Comparison of ENCODE assay signal across 9 mouse cellular contexts in the genomic region with DNA sequence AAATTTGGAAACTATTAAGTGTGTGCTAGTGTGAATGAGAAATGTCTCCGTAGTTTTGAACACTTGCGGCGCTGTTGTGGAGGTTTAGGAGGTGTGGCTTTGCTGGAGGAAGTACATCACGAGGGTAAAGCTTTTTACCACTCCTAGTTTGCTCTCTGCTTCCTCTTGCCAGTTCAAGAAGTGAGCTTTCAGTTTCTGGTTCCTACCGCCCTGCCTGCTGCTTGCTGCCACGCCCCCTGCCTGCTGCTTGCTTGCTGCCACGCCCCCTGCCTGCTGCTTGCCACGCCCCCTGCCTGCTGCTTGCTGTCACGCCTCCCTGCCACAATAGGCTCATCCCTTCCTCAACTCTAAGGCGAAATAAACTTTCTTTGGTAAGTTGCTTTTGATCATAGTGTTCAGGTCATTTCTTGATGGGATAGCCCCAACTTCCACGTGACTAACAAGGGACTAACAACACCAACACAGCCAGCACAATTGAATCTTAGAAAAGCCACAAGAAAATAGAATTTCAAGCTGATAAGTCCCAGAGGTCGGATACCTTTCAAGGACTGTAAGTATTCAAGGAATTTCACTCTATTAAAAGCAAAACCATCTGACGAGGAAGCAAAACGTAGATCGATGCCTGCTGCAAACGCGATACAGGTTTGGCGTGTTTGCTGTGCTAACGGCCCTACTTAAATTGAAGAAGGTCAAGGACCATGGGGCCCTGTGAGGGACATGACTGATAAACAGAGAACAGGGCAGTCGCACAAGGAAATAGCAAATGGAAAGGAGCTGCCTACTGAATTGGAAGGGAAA. TPM values are rescaled to one million over a fixed set of nuclear protein-coding genes. Genes with fewer than 3 reads are reported as not detected.
DNase-seq lines count a peak whose midpoint lies in the region; ATAC-seq and TF ChIP-seq lines count a peak whose summit lies in the region.
"Had no signal": no experiment of that assay in that cellular context is flagged by ENCODE, and none has a peak within 500 bp of the region (broad histone marks: within the 10 kb centered on the region; RNA-seq: fewer than 3 reads in every experiment).

No protein-coding gene starts in this region.

- peak; percentile 70 for ATAC-seq in embryonic facial prominence, embryonic 15.5 days (ENCODE audit: insufficient number of reproducible peaks, low FRiP score, low TSS enrichment, low read depth)
- ATAC-seq in heart, postnatal 0 days (ENCODE audit: insufficient read depth, low read depth) = peak; percentile 91
- ATAC-seq in megakaryocyte, adult 5-6 weeks (ENCODE audit: poor library complexity, severe bottlenecking) = peak; percentile 77

- H3K27me3 ChIP-seq in embryonic facial prominence, embryonic 15.5 days = no peaks in the 10 kb centered on the region
- H3K27me3 ChIP-seq in heart, postnatal 0 days (ENCODE audit: control insufficient read depth, insufficient read depth, low read length) = no peaks in the 10 kb centered on the region

- TF ChIP-seq EP300 in heart, postnatal 0 days (IDR thresholded peaks at IDR 0.05; ENCODE audit: low read depth) = no peak

- H3K4me3 ChIP-seq in embryonic facial prominence, embryonic 15.5 days (replicated peaks) = peak overlapping the region; percentile 27
- peak overlapping the region; percentile 31 for H3K4me3 ChIP-seq in heart, postnatal 0 days (ENCODE audit: low read depth, low read length)
- H3K4me3 ChIP-seq: erythroblast, embryonic 14.5 days had no signal

- WGBS in embryonic facial prominence, embryonic 15.5 days = 8% methylated on average over 20 of the region's 20 CpGs
- 9% methylated on average over 20 of the region's 20 CpGs for whole genome bisulfite sequencing in heart, postnatal 0 days

- peak overlapping the region; percentile 34 for H3K4me2 ChIP-seq in embryonic facial prominence, embryonic 15.5 days (replicated peaks)
- H3K4me2 ChIP-seq in heart, postnatal 0 days (ENCODE audit: low read depth, low read length) = peak overlapping the region; percentile 53

- no peak overlapping the region for H3K9ac ChIP-seq in embryonic facial prominence, embryonic 15.5 days
- no peak overlapping the region for H3K9ac ChIP-seq in heart, postnatal 0 days (replicated peaks; ENCODE audit: low read depth, low read length)

- peak; percentile 90 for DNase-seq in A20 (ENCODE audit: low read depth, low spot score)
- DNase-seq in R1 (ENCODE audit: low read depth, low spot score) = peak; percentile 74
- DNase-seq in heart, postnatal 0 days (ENCODE audit: low spot score) = peak; percentile 89
- DNase-seq in kidney, postnatal 36 days = peak; percentile 65 to 85
- peak; percentile 79 for DNase-seq in testis, postnatal 14 days (ENCODE audit: low spot score)
- no peak for DNase-seq in right cerebral cortex, adult 2 months (ENCODE audit: low spot score in 2 of 2)

- no peaks in the 10 kb centered on the region for H3K36me3 ChIP-seq in embryonic facial prominence, embryonic 15.5 days
- H3K36me3 ChIP-seq in heart, postnatal 0 days (replicated peaks; ENCODE audit: control insufficient read depth, insufficient read depth, low read length) = no peaks in the 10 kb centered on the region

- no peak overlapping the region for H3K27ac ChIP-seq in embryonic facial prominence, embryonic 15.5 days (replicated peaks)
- H3K27ac ChIP-seq in heart, postnatal 0 days (ENCODE audit: low read depth) = peak overlapping the region; percentile 58; the same call in 1 of the 2 replicates

- no peaks in the 10 kb centered on the region for H3K9me3 ChIP-seq in embryonic facial prominence, embryonic 15.5 days (replicated peaks)
- no peaks in the 10 kb centered on the region for H3K9me3 ChIP-seq in heart, postnatal 0 days (replicated peaks; ENCODE audit: control insufficient read depth, low read length)

- H3K4me1 ChIP-seq in embryonic facial prominence, embryonic 15.5 days = peaks cover 4% of the 10 kb centered on the region
- H3K4me1 ChIP-seq in heart, postnatal 0 days (ENCODE audit: control insufficient read depth, insufficient read depth) = no peaks in the 10 kb centered on the region

- TF ChIP-seq CTCF in heart, postnatal 0 days (IDR thresholded peaks at IDR 0.05; ENCODE audit: low read depth) = peak; percentile 59

RNA-seq across cellular contexts. Expression of a gene that starts 35.7 kb away (rescaled TPM):
- 4.5 and 4.9 TPM in 2 replicates for polyA plus RNA-seq in embryonic facial prominence, embryonic 15.5 days (2015; fragmentation: Nextera tagmentation; extraction: Ambion mirVana)
- 59.9 and 101 TPM in 2 replicates for total RNA-seq in heart, postnatal 0 days (2014; rRNA removed; ENCODE audit: low replicate concordance)
- polyA plus RNA-seq in heart, postnatal 0 days (2015; fragmentation: Nextera tagmentation; extraction: Ambion mirVana) = 151 and 165 TPM in 2 replicates
- 0.78 and 1.6 TPM in 2 replicates for total RNA-seq in megakaryocyte, adult 5-6 weeks (2015)
- 0.04 and 1.1 TPM in 2 replicates for total RNA-seq in megakaryocyte, adult 5-6 weeks (2017)
- polyA plus RNA-seq: erythroblast, embryonic 14.5 days had no signal

Comparison
In these comparisons a context has a peak if more than half of its experiments do, and no peak if none do; other contexts are left out.
1. DNase-seq: peak in A20 (single experiment), R1 (single experiment), heart, postnatal 0 days (single experiment), kidney, postnatal 36 days (2 of 2) and testis, postnatal 14 days (single experiment); none in right cerebral cortex, adult 2 months (0 of 2).
2. RNA of a gene that starts 35.7 kb away (total RNA-seq): 59.9 to 101 TPM in heart, postnatal 0 days; 0.04 to 1.6 TPM in megakaryocyte, adult 5-6 weeks; every median in the first group is over 10 times any median in the second.
3. Peak in every context shown above with its lines, with median percentiles within 50 percentile points of each other: ATAC-seq.